Mouse (Mus musculus): ENCODE data around the gene Kif17.

Kif17 gene

DNA sequence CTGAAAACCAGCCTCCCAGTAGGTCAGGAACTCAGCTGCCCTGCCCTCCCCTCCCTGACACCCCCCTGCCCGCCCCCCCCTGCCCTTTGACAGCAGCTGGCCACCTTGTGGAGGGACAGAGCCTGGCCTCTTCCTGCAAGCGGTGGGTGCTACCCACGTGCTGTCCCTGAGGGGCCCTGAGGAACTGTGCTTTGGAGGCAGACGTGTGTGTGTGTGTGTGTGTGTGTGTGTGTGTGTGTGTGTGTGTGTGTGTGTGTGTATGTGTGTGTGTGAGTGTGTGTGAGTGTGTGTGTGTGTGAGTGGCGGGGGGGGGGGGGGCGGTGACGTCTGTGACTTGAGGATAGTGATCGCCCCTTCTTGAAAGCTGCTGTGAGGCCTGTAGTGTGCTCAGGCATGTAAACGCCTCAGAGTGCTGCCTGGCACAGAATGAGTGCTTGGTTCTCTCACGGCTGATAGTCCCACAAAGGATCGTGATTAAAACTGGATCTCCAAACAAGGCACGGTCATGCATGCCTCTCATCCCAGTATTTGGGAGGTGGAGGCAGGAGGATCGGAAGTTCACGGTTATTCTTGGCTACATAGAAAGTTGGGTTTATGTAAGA lies 43.8 kb downstream of the Kif17 start:
- ChIA-PET POLR2A (interaction anchor here in 2 of 4 experiments (1.0 to 1.2 kb wide), 2 partner anchors 10 to 106 kb away, joined by 3 read pairs; partner anchors contain the start of gene Ddost (in 1 of the 2)), CTCF (interaction anchor here in 3 of 4 experiments (0.6 to 1.0 kb wide), 5 partner anchors 11 to 562 kb away, joined by 3 to 6 read pairs (median 3); no protein-coding TSS in a partner anchor)

- CTCF ChIA-PET, result interaction anchor here in 3 of 4 experiments (0.7 to 2.0 kb wide), 8 partner anchors 10 to 698 kb away, joined by 3 to 6 read pairs (median 3); no protein-coding TSS in a partner anchor
- POLR2A ChIA-PET, result interaction anchor here in 1 of 4 experiments (0.6 kb wide), 1 partner anchor 61 kb away, joined by 3 read pairs; no protein-coding TSS in a partner anchor
Measured at GRCm38 (mm10) chr4:138301271-138301780, 51.1 kb downstream of the Kif17 start.

DNA sequence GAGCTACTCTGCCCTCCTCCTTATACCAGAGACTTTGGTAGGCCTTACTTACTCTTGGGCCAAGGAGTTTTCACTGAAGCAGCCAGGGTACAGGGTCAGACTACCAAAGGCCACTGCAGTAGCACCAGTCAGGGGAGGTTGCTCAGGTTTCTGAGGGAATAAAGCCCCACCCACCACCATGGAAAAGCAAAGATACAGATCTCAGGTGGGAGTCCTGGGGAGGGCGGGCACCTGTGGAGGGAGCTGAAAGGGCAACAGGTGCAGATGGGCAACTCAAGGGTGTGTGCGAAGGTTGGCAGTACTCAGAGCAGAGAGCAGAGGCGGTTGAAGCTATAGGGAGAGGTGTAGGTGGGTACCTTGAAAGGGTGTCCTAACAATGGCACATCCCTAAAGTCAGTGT lies 52.8 kb downstream of the Kif17 start:
- ChIA-PET POLR2A (interaction anchor here in 2 of 4 experiments (0.5 to 3.0 kb wide), 3 partner anchors 12 to 100 kb away, joined by 3 to 16 read pairs (median 3); no protein-coding TSS in a partner anchor), CTCF (interaction anchor here in 2 of 4 experiments (0.9 to 2.8 kb wide), 4 partner anchors 13 to 21 kb away, joined by 3 to 18 read pairs (median 11); no protein-coding TSS in a partner anchor)

- ChIA-PET CTCF (interaction anchor here (0.6 to 2.8 kb wide), 12 partner anchors 13 to 1179 kb away, joined by 3 to 18 read pairs (median 6); no protein-coding TSS in a partner anchor), POLR2A (interaction anchor here in 3 of 4 experiments (0.7 to 3.0 kb wide), 14 partner anchors 8 to 889 kb away, joined by 3 to 16 read pairs (median 4); partner anchors contain the start of genes Hp1bp3 (in 2 of the 3), Capzb (in 1 of the 3) and Mul1 (in 1 of the 3))
Measured at GRCm38 (mm10) chr4:138303742-138304141, 53.5 kb downstream of the Kif17 start.

- ChIA-PET POLR2A (interaction anchor here in 3 of 4 experiments (0.7 to 3.0 kb wide), 19 partner anchors 8 to 888 kb away, joined by 3 to 16 read pairs (median 3); partner anchors contain the start of genes Hp1bp3 (in 2 of the 3), Capzb (in 1 of the 3), Eif4g3 (in 1 of the 3) and Fam43b (in 1 of the 3)), CTCF (interaction anchor here (0.7 to 2.8 kb wide), 15 partner anchors 12 to 340 kb away, joined by 3 to 18 read pairs (median 5); no protein-coding TSS in a partner anchor)
Measured at GRCm38 (mm10) chr4:138304340-138305104, 54.3 kb downstream of the Kif17 start, which contains the start of gene Ddost. Gene Ddost, plus strand, starts transcription at chr4:138304730.

DNA sequence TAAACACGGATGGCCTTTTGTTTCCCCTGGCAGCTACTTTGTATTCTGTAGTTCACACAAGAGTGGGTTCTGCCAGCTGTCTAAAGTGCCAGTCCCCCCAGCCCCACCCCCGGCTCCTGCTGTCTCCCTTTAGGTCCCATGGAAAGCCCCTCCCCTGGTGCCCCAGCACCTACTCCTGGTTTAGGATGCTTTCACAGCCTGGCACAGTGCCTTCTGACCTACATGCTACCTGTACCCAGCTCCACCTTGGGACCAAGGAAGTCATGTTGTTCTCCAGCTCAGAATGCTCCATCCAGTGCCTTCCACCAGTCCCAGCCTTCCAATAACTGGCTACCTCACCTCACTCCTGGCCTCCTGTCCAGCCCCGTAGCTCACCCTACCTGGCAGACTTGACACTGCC lies 56.8 kb downstream of the Kif17 start:
- ChIA-PET POLR2A (no interaction called here), CTCF (interaction anchor here in 1 of 4 experiments (0.7 kb wide), 1 partner anchor 8 kb away, joined by 4 read pairs; no protein-coding TSS in a partner anchor)

DNA sequence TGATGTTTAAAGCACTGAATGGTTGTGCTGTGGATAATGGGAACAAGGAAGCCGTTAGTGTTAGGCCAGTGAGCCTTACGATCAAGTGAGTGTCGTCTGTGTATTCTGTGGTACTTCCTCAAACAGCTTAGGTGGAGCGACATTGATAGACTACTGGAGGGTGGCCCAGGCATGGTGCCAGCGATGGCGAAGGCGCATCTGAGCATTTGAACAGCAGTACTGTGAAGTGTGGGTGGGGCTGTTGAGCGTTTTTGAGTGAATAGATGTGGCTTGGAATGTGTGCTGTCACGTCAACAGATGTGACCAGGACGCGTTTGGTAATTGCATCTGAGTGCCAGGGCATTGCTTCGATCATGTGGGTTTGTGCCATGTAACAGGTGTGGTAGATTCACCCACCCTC lies 57.5 kb downstream of the Kif17 start:
- ChIA-PET POLR2A (interaction anchor here in 1 of 4 experiments (0.6 to 1.4 kb wide), 2 partner anchors 18 to 97 kb away, joined by 3 to 6 read pairs; partner anchors contain the start of gene Pink1), CTCF (no interaction called here)

DNA sequence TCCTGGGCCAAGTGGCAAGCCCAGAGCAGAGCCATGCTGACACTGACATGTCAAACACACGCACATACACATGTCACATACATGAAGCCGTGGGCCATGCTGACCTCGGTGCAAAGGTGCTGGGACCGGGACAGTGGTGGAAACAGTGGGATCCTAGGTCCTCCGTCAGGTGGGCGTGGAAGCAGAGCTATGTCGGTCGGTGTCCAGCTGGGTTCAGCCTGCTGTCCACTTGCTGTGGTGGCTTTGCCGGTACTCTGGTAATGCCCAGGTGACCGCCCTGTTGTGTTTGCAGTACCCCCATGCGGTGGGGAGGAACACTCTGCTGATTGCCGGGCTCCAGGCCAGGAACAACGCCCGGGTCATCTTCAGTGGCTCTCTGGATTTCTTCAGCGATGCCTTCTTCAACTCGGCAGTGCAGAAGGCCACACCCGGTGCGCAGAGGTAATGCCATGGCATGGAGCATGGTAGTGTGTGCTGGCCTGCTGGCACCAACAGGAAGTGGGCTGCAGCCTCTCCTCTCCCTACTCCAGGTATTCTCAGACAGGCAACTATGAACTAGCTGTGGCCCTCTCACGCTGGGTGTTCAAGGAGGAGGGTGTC lies 60.2 kb downstream of the Kif17 start:
- ChIA-PET CTCF (interaction anchor here (0.5 to 1.8 kb wide), 10 partner anchors 9 to 546 kb away, joined by 3 to 6 read pairs (median 3); no protein-coding TSS in a partner anchor), POLR2A (no interaction called here)

- CTCF ChIA-PET, result interaction anchor here in 2 of 4 experiments (0.7 to 1.8 kb wide), 8 partner anchors 8 to 544 kb away, joined by 3 to 6 read pairs (median 4); no protein-coding TSS in a partner anchor
- POLR2A ChIA-PET, result interaction anchor here in 1 of 4 experiments (1.1 kb wide), 1 partner anchor 117 kb away, joined by 3 read pairs; no protein-coding TSS in a partner anchor
Measured at GRCm38 (mm10) chr4:138311595-138311994, 61.4 kb downstream of the Kif17 start.

GRCm38 (mm10) chr4:138312105-138312504 lies 61.9 kb downstream of the Kif17 start:
- POLR2A ChIA-PET, result interaction anchor here in 1 of 4 experiments (1.1 kb wide), 1 partner anchor 117 kb away, joined by 3 read pairs; no protein-coding TSS in a partner anchor
- CTCF ChIA-PET, result interaction anchor here in 2 of 4 experiments (0.7 to 1.8 kb wide), 2 partner anchors 118 to 481 kb away, joined by 3 to 6 read pairs; no protein-coding TSS in a partner anchor

DNA sequence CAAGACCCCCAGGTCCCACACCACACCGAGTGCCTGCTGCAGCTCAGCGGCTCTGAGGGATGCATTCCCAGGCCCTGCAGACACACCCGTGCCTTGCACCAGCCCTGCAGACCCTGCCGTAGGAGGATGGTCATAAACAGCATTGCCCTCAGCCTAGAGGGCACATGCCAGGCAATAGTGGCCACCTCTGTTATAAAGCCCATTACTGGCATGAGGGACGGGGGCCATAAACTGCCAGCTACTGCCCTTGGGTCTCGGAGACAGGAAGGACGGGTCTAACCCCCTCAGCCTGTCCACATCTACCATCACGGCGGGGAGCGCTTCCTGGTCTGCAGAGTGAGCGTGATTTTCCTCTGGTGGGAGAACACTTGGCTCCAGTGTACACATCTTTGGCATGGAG lies 62.8 kb downstream of the Kif17 start:
- ChIA-PET POLR2A (interaction anchor here in 1 of 4 experiments (3.7 kb wide), 1 partner anchor 9 kb away, joined by 16 read pairs; the partner anchor contains the start of gene Ddost), CTCF (interaction anchor here in 1 of 4 experiments (0.6 kb wide), 1 partner anchor 1288 kb away, joined by 11 read pairs; no protein-coding TSS in a partner anchor)

DNA sequence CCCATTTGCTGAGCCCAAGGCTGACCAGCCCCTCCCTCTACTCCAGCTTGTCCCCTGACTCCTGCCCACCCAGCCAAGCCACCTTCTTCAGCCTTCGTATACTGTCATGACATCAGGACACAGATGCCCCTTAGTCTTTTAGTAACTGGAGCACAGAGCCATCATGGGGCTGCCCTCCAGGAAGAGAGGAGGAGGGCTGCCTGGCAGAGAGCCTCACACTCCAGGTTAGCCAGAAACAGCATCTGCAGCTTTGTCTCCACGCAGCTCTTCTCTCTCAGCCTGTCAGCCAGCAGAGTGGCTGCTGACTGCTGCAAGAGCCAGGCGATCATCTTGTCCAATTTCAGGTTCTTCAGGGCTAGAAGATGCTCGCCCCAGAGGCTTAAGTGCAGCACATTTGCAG lies 63.6 kb downstream of the Kif17 start:
- ChIA-PET POLR2A (interaction anchor here in 1 of 4 experiments (3.7 kb wide), 1 partner anchor 10 kb away, joined by 16 read pairs; the partner anchor contains the start of gene Ddost), CTCF (interaction anchor here in 3 of 4 experiments (0.6 to 4.7 kb wide), 4 partner anchors 12 to 526 kb away, joined by 3 to 20 read pairs (median 3); partner anchors contain the start of gene Pink1 (in 1 of the 3))

GRCm38 (mm10) chr4:138315781-138316180 lies 65.5 kb downstream of the Kif17 start:
- CTCF ChIA-PET, result interaction anchor here (0.5 to 6.1 kb wide), 56 partner anchors 9 to 1037 kb away, joined by 3 to 38 read pairs (median 4); partner anchors contain the start of genes Ddost (in 2 of the 4), Mul1 (in 2 of the 4), Pink1 (in 2 of the 4) and Cda (in 1 of the 4)

GRCm38 (mm10) chr4:138316369-138316768 lies 66.1 kb downstream of the Kif17 start:
- CTCF ChIA-PET, result interaction anchor here (0.5 to 6.1 kb wide), 61 partner anchors 10 to 1036 kb away, joined by 3 to 38 read pairs (median 3); partner anchors contain the start of genes Ddost (in 3 of the 4), Mul1 (in 2 of the 4), Pink1 (in 2 of the 4) and Cda (in 1 of the 4)
- POLR2A ChIA-PET, result interaction anchor here in 3 of 4 experiments (0.5 to 3.7 kb wide), 5 partner anchors 10 to 1727 kb away, joined by 3 to 16 read pairs (median 7); partner anchors contain the start of genes Ddost (in 1 of the 3) and Pink1 (in 1 of the 3)

More at GRCm38 (mm10) chr4:138315781-138316180, 65.5 kb downstream of the Kif17 start:
- POLR2A ChIA-PET, result interaction anchor here in 3 of 4 experiments (0.5 to 3.7 kb wide), 6 partner anchors 11 to 1728 kb away, joined by 3 to 16 read pairs (median 6); partner anchors contain the start of genes Ddost (in 1 of the 3) and Pink1 (in 1 of the 3)

GRCm38 (mm10) chr4:138318509-138319266 lies 68.5 kb downstream of the Kif17 start:
- CTCF ChIA-PET, result interaction anchor here (0.6 to 6.1 kb wide), 46 partner anchors 7 to 798 kb away, joined by 3 to 38 read pairs (median 4); partner anchors contain the start of gene Ddost (in 2 of the 4)
- POLR2A ChIA-PET, result interaction anchor here in 3 of 4 experiments (0.6 to 1.1 kb wide), 5 partner anchors 43 to 123 kb away, joined by 3 to 5 read pairs (median 3); no protein-coding TSS in a partner anchor

GRCm38 (mm10) chr4:138319508-138319907 lies 69.3 kb downstream of the Kif17 start:
- POLR2A ChIA-PET, result interaction anchor here in 1 of 4 experiments (0.6 to 1.1 kb wide), 2 partner anchors 61 to 76 kb away, joined by 3 read pairs; partner anchors contain the start of gene Fam43b
- CTCF ChIA-PET, result interaction anchor here (0.6 to 6.1 kb wide), 40 partner anchors 8 to 832 kb away, joined by 3 to 38 read pairs (median 4); partner anchors contain the start of gene Ddost (in 1 of the 4)
